Mouse (Mus musculus): ENCODE data around the gene Nek9.
"Not testable (repeated sequence)": the region's sequence is repeated elsewhere in the genome, so short reads cannot be mapped to it uniquely, and the experiment has no call there.

Gene Nek9

GRCm38 (mm10) chr12:85288486-85289156, 50.5 kb downstream of the Nek9 start, which contains the start of gene Zc2hc1c:
Zc2hc1c (plus strand) TSS chr12:85288591.
- peak; percentile 47 for DNase-seq

GRCm38 (mm10) chr12:85287809-85288485, 51.2 kb downstream of the Nek9 start, which contains the start of gene Acyp1:
Acyp1 (minus strand) TSS chr12:85288438.
- DNase-seq, result no peak

GRCm38 (mm10) chr12:85286941-85287340, 52.2 kb downstream of the Nek9 start:
- peak; percentile 60 for DNase-seq

- no peak for DNase-seq
Observed at GRCm38 (mm10) chr12:85284996-85285395, 54.2 kb downstream of the Nek9 start.

GRCm38 (mm10) chr12:85284331-85284730, 54.8 kb downstream of the Nek9 start:
- DNase-seq, result no peak

- DNase-seq, result not testable (repeated sequence)
Observed at GRCm38 (mm10) chr12:85281756-85282155, 57.4 kb downstream of the Nek9 start.

GRCm38 (mm10) chr12:85280845-85281651, 58.1 kb downstream of the Nek9 start:
- no peak for DNase-seq

- peak; percentile 97 for DNase-seq
Observed at GRCm38 (mm10) chr12:85280105-85280844, 58.9 kb downstream of the Nek9 start.

- no peak for DNase-seq
Observed at GRCm38 (mm10) chr12:85279396-85280080, 59.6 kb downstream of the Nek9 start.

- no peak for DNase-seq
Observed at GRCm38 (mm10) chr12:85278919-85279318, 60.2 kb downstream of the Nek9 start.

- DNase-seq, result no peak
Observed at GRCm38 (mm10) chr12:85276273-85276672, 62.9 kb downstream of the Nek9 start.

- DNase-seq, result no peak
Observed at GRCm38 (mm10) chr12:85273508-85273907, 65.7 kb downstream of the Nek9 start.

GRCm38 (mm10) chr12:85271843-85272206, 67.3 kb downstream of the Nek9 start:
- DNase-seq, result no peak

GRCm38 (mm10) chr12:85271132-85271842, 67.9 kb downstream of the Nek9 start:
- no peak for DNase-seq

GRCm38 (mm10) chr12:85270319-85270718, 68.8 kb downstream of the Nek9 start, which contains the start of gene Mlh3:
Mlh3 (minus strand) TSS chr12:85270599.
- DNase-seq, result peak; percentile 89

GRCm38 (mm10) chr12:85269821-85270220, 69.3 kb downstream of the Nek9 start:
- no peak for DNase-seq

GRCm38 (mm10) chr12:85266248-85266647, 72.9 kb downstream of the Nek9 start:
- no peak for DNase-seq

GRCm38 (mm10) chr12:85264940-85265339, 74.2 kb downstream of the Nek9 start:
- no peak for DNase-seq

GRCm38 (mm10) chr12:85264531-85264930, 74.6 kb downstream of the Nek9 start:
- DNase-seq, result no peak

- no peak for DNase-seq
Observed at GRCm38 (mm10) chr12:85263190-85263589, 76.0 kb downstream of the Nek9 start.

- DNase-seq, result no peak
Observed at GRCm38 (mm10) chr12:85262489-85262888, 76.7 kb downstream of the Nek9 start.

All from thymus, postnatal 14 days (tissue).